Mouse (Mus musculus): Measurements from ENCODE around the gene Ccdc114.
"Not testable (repeated sequence)": the region's sequence is repeated elsewhere in the genome, so short reads cannot be mapped to it uniquely, and the experiment has no call there.

Ccdc114 gene

GRCm38 (mm10) chr7:45917926-45918325, 5.9 kb upstream of the Ccdc114 start:
- in situ Hi-C loops (cut with MboI; ENCODE audit: low sequenced_read_pairs) = no loop called here

GRCm38 (mm10) chr7:45919083-45919671, 4.7 kb upstream of the Ccdc114 start:
- in situ Hi-C loops (cut with MboI; ENCODE audit: low sequenced_read_pairs) = no loop called here

DNA sequence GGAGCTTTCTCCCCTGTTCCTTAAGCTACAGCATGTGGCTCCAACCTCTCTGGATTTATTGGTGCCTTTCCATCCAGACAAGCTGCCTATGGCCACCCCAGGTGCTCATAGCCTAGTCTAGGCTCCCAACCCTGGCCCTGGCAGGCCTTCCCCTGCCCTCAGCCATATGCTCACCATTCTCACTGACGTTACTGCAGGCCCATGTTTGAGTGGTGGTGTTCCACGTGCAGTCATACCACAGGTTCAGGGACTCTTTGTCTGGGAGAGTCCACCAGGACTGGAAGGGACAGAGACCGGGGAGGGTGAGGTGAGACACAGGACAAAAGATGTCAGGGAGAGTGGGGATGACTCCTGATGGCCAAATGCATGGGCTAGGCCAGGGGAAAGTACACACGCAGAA, 4.1 kb upstream of the Ccdc114 start:
- in situ Hi-C loops (cut with MboI; ENCODE audit: low sequenced_read_pairs) = no loop called here

DNA sequence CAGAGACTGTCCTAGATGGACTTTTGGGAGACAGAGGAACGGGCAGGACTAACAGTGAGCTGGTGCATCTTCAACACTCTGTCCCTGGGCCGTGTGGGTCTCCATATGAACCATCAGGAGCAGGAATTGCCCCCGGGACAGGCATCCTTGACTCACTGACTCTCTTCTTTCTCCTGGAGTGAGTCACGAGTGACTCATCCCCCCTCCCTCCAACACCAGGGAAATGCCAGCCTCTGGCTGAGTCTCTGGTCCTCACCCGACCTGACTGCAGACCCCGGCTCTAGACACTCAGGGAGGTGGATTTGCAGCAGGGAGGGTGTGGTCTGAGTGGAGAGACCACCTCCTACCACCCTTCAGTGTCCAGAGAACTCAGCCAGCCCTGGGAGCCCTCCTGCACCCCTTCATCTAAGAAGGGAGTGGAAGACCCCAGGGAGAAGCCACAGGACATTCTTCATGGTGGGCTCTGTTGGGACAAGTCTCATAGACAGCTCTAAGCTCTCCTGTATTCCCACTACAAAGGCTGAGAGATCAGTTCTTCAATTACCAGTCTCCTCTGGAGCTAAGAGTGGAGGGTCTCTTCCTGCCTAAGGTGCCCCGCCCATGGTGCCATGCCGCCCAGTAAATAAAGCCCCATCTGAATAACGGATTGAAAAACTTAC, 3.2 kb upstream of the Ccdc114 start:
- in situ Hi-C loops (cut with MboI; ENCODE audit: low sequenced_read_pairs) = no loop called here

DNA sequence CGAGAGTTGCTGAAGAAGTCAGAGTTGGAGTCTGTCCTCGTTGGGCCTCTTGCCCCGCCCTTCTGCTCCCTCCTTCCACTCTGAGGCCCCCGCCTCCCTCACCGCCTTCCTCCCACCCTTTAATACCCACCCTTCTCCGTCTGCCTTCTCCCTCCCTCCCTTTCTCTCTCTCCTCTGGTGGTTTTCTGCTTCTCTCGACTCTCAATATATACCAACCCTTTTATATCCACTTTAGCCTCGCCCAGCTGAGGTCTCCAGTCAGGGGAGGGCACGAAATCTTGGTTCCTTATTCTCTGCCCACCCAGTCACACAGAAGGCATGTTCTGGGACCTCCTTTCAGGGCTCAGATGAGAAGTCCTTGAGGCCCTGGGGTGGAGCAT, 2.6 kb upstream of the Ccdc114 start, which contains the start of gene Emp3:
Gene Emp3 (minus strand): TSS at position 163 of the 380 bp plus-strand sequence.
- in situ Hi-C loops (cut with MboI; ENCODE audit: low sequenced_read_pairs) = no loop called here

DNA sequence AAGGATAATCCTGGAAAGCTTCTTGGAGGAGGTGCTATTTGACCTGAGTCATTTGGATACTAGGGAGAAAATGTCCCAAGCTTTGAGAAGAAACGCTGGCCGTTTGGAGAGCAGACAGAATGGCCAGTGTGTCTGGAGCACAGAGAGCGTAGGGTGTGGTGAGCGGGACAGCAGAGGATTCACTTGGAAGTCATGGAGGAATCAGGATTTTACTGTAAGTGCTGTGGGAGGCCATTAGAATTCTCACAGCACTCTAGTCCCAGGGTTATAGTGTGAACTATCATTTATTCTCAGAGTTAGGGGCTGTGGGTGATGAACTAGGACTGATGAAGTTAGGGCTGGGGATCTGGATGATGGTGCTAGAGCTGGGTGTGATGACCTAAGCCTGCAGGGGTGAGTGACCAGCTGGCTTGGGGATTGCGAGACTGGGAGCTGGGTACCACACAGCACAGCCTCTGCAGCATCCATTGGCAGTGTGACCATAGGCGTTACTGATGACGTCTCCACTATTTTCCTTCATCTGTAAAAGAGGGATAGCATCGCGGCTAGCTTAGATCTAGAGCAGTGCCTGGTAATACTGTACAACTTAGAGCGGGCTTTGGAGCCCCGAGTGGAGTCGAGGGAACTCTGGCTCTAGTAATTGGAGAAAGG, 1.8 kb upstream of the Ccdc114 start:
- in situ Hi-C loops (cut with MboI; ENCODE audit: low sequenced_read_pairs) = no loop called here

DNA sequence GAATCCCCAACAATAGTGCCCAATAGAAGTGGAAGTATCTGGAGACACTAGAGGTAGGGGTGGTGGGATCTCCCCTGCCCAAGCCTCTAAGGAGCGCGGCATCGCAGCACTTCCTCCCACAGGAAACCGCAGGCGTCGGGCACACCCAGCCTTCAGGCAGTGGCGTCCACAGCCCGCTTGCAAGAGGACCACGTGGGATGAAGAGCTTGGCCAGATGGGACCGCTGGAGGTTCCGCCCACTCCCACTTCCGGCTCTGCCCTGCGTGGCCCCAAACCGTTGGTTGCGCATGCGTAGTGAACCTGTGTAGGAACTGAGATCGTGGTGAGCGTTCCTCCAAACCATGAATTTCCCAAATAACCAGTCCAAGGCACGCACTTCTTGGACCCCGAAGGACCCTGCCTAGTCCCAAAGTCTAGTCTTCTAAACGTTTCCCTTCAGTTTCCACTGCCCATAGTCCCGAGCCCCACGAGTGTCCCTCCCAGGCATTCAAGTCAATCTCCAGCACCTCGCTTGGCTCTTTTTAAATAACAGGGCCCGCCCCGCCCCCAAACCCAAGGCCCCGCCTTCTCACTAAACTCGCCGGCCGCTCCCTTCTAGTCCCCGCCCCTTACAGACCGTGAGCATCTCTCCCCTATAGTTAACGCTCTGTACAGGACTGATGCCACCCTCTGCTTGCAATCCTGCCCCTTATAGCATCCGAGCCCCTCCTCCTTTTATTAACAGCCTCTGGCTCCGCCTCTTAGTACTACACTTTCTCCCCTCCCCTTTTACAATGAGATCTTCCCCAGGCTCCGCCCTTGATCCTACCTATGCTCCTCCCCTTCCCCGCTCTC, 727 bp upstream of the Ccdc114 start:
- in situ Hi-C loops (cut with MboI; ENCODE audit: low sequenced_read_pairs) = no loop called here

DNA sequence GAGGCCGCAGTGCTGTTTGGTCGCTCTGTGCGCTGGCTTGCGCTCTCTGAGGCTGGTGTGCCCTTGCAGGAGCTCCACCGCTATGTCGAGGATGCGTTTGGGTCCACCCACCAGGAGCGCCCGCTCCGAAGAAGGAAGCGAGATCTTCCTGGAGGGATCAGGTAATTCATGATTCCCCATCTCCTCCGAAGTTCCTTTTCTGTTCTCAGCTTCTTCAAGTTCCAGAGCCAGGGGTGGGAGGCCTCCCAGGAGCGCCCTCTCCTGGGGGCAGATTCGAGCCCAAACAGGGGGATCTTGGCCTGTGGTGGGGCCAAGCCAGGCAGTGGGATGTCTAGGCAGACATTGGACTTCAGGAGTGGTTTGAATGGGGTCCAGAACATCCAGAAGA, 551 bp downstream of the Ccdc114 start:
- in situ Hi-C loops (cut with MboI; ENCODE audit: low sequenced_read_pairs) = no loop called here

DNA sequence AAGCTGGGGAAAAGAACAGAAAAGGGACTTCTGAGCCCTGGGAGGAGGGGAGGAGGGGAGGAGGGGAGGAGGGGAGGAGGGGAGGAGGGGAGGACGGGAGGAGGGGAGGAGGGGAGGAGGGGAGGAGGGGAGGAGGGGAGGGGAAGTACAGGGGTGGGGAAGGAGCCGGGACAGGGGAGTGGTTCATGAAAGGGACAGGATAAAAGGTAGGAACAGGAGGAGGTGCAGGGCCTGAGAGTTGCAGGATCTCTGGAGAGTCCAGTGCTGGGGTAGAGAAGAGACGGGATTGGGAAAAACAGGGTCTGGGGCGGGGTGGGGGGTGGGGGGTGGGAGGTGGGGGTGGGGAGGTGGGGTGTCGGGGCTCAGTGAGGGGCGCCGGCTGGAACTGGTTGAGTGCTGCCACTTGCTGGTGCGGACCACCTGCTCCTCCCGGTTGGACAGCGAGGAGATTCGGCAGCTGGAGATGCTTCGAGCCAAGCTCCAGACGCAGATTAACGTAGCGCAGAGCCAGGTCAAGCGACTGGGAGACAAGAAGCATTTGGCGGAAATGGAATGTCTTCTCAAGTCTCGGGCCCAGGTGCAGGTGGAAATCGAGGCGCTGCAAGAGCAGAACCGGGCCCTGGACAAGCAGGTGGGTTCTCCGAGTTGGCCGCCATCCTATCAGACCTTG, 4.9 kb downstream of the Ccdc114 start:
- in situ Hi-C loops (cut with MboI; ENCODE audit: low sequenced_read_pairs) = no loop called here

GRCm38 (mm10) chr7:45929688-45930087, 5.8 kb downstream of the Ccdc114 start:
- in situ Hi-C loops (cut with MboI; ENCODE audit: low sequenced_read_pairs) = loop anchor here (10.0 kb wide), 1 partner anchor 185 kb away; no protein-coding TSS in a partner anchor

- in situ Hi-C loops (cut with MboI; ENCODE audit: low sequenced_read_pairs) = loop anchor here (10.0 kb wide), 1 partner anchor 189 kb away; no protein-coding TSS in a partner anchor
Measured at GRCm38 (mm10) chr7:45933766-45934165, 9.9 kb downstream of the Ccdc114 start.

DNA sequence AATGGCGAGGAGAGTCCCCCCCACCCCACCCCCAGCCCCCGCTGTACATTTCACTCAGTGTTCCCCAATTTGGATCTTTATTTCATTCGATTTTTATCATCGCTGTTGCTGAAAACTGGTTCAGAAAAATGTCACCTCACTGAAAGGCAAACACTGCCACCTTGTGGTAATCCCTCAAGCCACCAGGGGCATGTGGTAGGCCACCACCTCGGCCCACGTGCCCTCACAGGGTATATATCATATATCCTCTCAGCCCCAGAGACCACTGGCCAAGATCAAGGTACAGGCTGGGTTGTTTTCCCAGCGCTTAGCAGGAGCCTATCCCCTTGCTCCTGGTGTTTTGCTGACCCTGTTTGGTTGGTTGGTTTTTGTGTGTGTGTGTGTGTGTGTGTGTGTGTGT, 11.2 kb downstream of the Ccdc114 start:
- in situ Hi-C loops (cut with MboI; ENCODE audit: low sequenced_read_pairs) = loop anchor here (10.0 kb wide), 1 partner anchor 190 kb away; no protein-coding TSS in a partner anchor

- in situ Hi-C loops (cut with MboI; ENCODE audit: low sequenced_read_pairs) = loop anchor here (10.0 kb wide), 1 partner anchor 195 kb away; no protein-coding TSS in a partner anchor
Measured at GRCm38 (mm10) chr7:45939836-45940235, 16.0 kb downstream of the Ccdc114 start.

- in situ Hi-C loops (cut with MboI; ENCODE audit: low sequenced_read_pairs) = no loop called here
Measured at GRCm38 (mm10) chr7:45941986-45942385, 18.1 kb downstream of the Ccdc114 start.

GRCm38 (mm10) chr7:45943280-45943679, 19.4 kb downstream of the Ccdc114 start:
- in situ Hi-C loops (cut with MboI; ENCODE audit: low sequenced_read_pairs) = not testable (repeated sequence)

- in situ Hi-C loops (cut with MboI; ENCODE audit: low sequenced_read_pairs) = no loop called here
Measured at GRCm38 (mm10) chr7:45949061-45949460, 25.2 kb downstream of the Ccdc114 start.

GRCm38 (mm10) chr7:45956611-45957010, 32.7 kb downstream of the Ccdc114 start:
- in situ Hi-C loops (cut with MboI; ENCODE audit: low sequenced_read_pairs) = no loop called here

GRCm38 (mm10) chr7:45971831-45972723, 48.2 kb downstream of the Ccdc114 start:
- in situ Hi-C loops (cut with MboI; ENCODE audit: low sequenced_read_pairs) = no loop called here

GRCm38 (mm10) chr7:45973271-45973687, 49.4 kb downstream of the Ccdc114 start:
- in situ Hi-C loops (cut with MboI; ENCODE audit: low sequenced_read_pairs) = no loop called here

DNA sequence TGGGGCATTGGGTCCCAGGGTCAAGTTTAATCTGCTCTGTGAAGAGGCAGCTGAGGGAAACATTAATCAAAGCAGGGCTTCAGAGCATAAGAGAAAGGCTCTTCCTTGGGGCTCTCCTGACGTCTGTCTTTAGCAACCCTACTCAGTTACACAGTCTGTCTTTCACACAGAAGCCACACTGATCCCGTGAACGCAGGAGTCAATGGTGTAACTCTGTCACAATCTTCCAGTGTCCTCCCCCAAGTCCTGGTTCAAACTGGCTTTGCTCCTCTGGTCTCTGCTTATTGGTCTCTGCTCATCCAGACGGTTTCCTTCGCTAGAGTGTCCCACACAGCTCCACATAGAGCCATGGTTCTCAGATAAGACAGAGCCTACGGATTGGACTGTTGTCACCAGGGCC, 50.2 kb downstream of the Ccdc114 start:
- in situ Hi-C loops (cut with MboI; ENCODE audit: low sequenced_read_pairs) = no loop called here
